Mouse (Mus musculus): ENCODE results near the gene Hist1h3f. TPM values are rescaled to one million over a fixed set of nuclear protein-coding genes. Genes with fewer than 3 reads are reported as not detected.
A peak's percentile ranks its signal among the peaks of the same experiment; 100 is the strongest.
"Not testable (repeated sequence)": the region's sequence is repeated elsewhere in the genome, so short reads cannot be mapped to it uniquely, and the experiment has no call there.

Gene Hist1h3f
- total and polyA plus RNA-seq, 2 experiments from 2014 or later: 0.21 to 239 TPM

GRCm38 (mm10) chr13:23562699-23563462, 19.0 kb downstream of the Hist1h3f start:
- Histone ChIP-seq H3K4me1 (ENCODE audit: insufficient read depth, low read length) (no peaks in the 10 kb centered on the region), H3K27ac (ENCODE audit: low read depth, low read length) (peak overlapping the region; percentile 94), H3K36me3 (ENCODE audit: insufficient read depth, low read length) (no peaks in the 10 kb centered on the region), H3K9me3 (ENCODE audit: low read length) (no peaks in the 10 kb centered on the region), H3K4me2 (ENCODE audit: low read depth, low read length, poor library complexity, severe bottlenecking) (peak overlapping the region; percentile 70), H3K4me3 (ENCODE audit: low read depth, low read length) (peak overlapping the region; percentile 42), H3K27me3 (ENCODE audit: insufficient read depth, low read length) (no peaks in the 10 kb centered on the region), H3K9ac (replicated peaks; ENCODE audit: low read length, poor library complexity, severe bottlenecking) (peak overlapping the region; percentile 56)
- ATAC-seq (ENCODE audit: low FRiP score) (peak; percentile 61), DNase-seq (ENCODE audit: low spot score) (peak; percentile 87)
- peak; percentile 77 for TF ChIP-seq CTCF (IDR thresholded peaks at IDR 0.05)
- 1% methylated on average over 18 of the region's 18 CpGs for WGBS

- Histone ChIP-seq H3K9ac (replicated peaks; ENCODE audit: low read length, poor library complexity, severe bottlenecking) (no peak overlapping the region), H3K4me2 (ENCODE audit: low read depth, low read length, poor library complexity, severe bottlenecking) (no peak overlapping the region), H3K27ac (ENCODE audit: low read depth, low read length) (no peak overlapping the region), H3K4me1 (ENCODE audit: insufficient read depth, low read length) (no peaks in the 10 kb centered on the region), H3K4me3 (ENCODE audit: low read depth, low read length) (no peak overlapping the region), H3K9me3 (ENCODE audit: low read length) (no peaks in the 10 kb centered on the region), H3K27me3 (ENCODE audit: insufficient read depth, low read length) (no peaks in the 10 kb centered on the region), H3K36me3 (ENCODE audit: insufficient read depth, low read length) (no peaks in the 10 kb centered on the region)
- 89% methylated on average over 2 of the region's 2 CpGs for WGBS
- no peak for TF ChIP-seq CTCF (IDR thresholded peaks at IDR 0.05)
- DNase-seq (ENCODE audit: low spot score) (no peak), ATAC-seq (ENCODE audit: low FRiP score) (no peak)
These were observed 20.6 kb downstream of the Hist1h3f start for GRCm38 (mm10) chr13:23564482-23564881.

- peak; percentile 19; the same call in 1 of the 2 replicates for ATAC-seq (ENCODE audit: low FRiP score)
- H3K4me3 ChIP-seq (ENCODE audit: low read depth, low read length): peak overlapping the region; percentile 39
- under 1% methylated on average over 15 of the region's 41 CpGs for WGBS
These were observed 26.6 kb downstream of the Hist1h3f start for GRCm38 (mm10) chr13:23570261-23571021.

GRCm38 (mm10) chr13:23571022-23571503, 27.2 kb downstream of the Hist1h3f start, which contains the start of the genes Hist1h2ae and Hist1h2bg:
Gene Hist1h2ae, minus strand, starts transcription at chr13:23571220.
Gene Hist1h2bg, plus strand, starts transcription at chr13:23571396.
- peak within 1 kb of the TSS; percentile 50; the same call in 1 of the 2 replicates for H3K9ac ChIP-seq (replicated peaks; ENCODE audit: low read length, poor library complexity, severe bottlenecking)
- no peak for TF ChIP-seq CTCF (IDR thresholded peaks at IDR 0.05)
- no peaks in the 10 kb centered on the region for H3K36me3 ChIP-seq (ENCODE audit: insufficient read depth, low read length)
- peak within 1 kb of the TSS; percentile 86 for H3K27ac ChIP-seq (ENCODE audit: low read depth, low read length)
- WGBS: 0% methylated on average over 16 of the region's 18 CpGs
- DNase-seq (ENCODE audit: low spot score): peak; percentile 97
- ATAC-seq (ENCODE audit: low FRiP score): peak; percentile 90
- peak within 1 kb of the TSS; percentile 52 for H3K4me2 ChIP-seq (ENCODE audit: low read depth, low read length, poor library complexity, severe bottlenecking)
- H3K27me3 ChIP-seq (ENCODE audit: insufficient read depth, low read length): no peaks in the 10 kb centered on the region
- 0 out of 2 replicates have a peak, but pooled peaks cover 3% of the 10 kb centered on the region for H3K4me1 ChIP-seq (ENCODE audit: insufficient read depth, low read length)
- peak within 1 kb of the TSS; percentile 39 for H3K4me3 ChIP-seq (ENCODE audit: low read depth, low read length)
- no peaks in the 10 kb centered on the region for H3K9me3 ChIP-seq (ENCODE audit: low read length)

More at GRCm38 (mm10) chr13:23570261-23571021, 26.6 kb downstream of the Hist1h3f start:
- Histone ChIP-seq H3K4me2 (ENCODE audit: low read depth, low read length, poor library complexity, severe bottlenecking) (peak overlapping the region; percentile 52), H3K9ac (replicated peaks; ENCODE audit: low read length, poor library complexity, severe bottlenecking) (0 out of 2 replicates have a peak overlapping the region, but pooled peaks have one; percentile 36), H3K27ac (ENCODE audit: low read depth, low read length) (peak overlapping the region; percentile 86)
- not testable (repeated sequence) for H3K36me3 ChIP-seq (ENCODE audit: insufficient read depth, low read length); DNase-seq (ENCODE audit: low spot score); H3K9me3 ChIP-seq (ENCODE audit: low read length); H3K4me1 ChIP-seq (ENCODE audit: insufficient read depth, low read length); H3K27me3 ChIP-seq (ENCODE audit: insufficient read depth, low read length)

GRCm38 (mm10) chr13:23571504-23572217, 27.8 kb downstream of the Hist1h3f start:
- not testable (repeated sequence) for H3K36me3 ChIP-seq (ENCODE audit: insufficient read depth, low read length); H3K4me1 ChIP-seq (ENCODE audit: insufficient read depth, low read length); ATAC-seq (ENCODE audit: low FRiP score); H3K27me3 ChIP-seq (ENCODE audit: insufficient read depth, low read length); H3K9me3 ChIP-seq (ENCODE audit: low read length); DNase-seq (ENCODE audit: low spot score)
- peak overlapping the region; percentile 86 for H3K27ac ChIP-seq (ENCODE audit: low read depth, low read length)
- peak overlapping the region; percentile 39 for H3K4me3 ChIP-seq (ENCODE audit: low read depth, low read length)
- H3K4me2 ChIP-seq (ENCODE audit: low read depth, low read length, poor library complexity, severe bottlenecking): peak overlapping the region; percentile 52
- under 1% methylated on average over 8 of the region's 34 CpGs for WGBS
- peak overlapping the region; percentile 50; the same call in 1 of the 2 replicates for H3K9ac ChIP-seq (replicated peaks; ENCODE audit: low read length, poor library complexity, severe bottlenecking)
